Mouse (Mus musculus): ENCODE results near the gene Zan. TPM values are rescaled to one million over a fixed set of nuclear protein-coding genes. Genes with fewer than 3 reads are reported as not detected.

The Zan gene
- polyA plus RNA-seq, 1 experiment from 2014 or later = 0.06 TPM

- Histone ChIP-seq H3K36me3 (ENCODE audit: control insufficient read depth, insufficient read depth, low read length) (no peaks in the 10 kb centered on the region), H3K4me3 (ENCODE audit: low read depth, low read length) (peak overlapping the region; percentile 99), H3K9ac (ENCODE audit: low read depth, low read length) (peak overlapping the region; percentile 99), H3K27ac (ENCODE audit: low read depth, low read length) (peak overlapping the region; percentile 85), H3K4me1 (replicated peaks; ENCODE audit: control insufficient read depth, insufficient read depth, low read length) (peaks cover 13% of the 10 kb centered on the region; the same call in 1 of the 2 replicates), H3K27me3 (ENCODE audit: control insufficient read depth, insufficient read depth, low read length) (no peaks in the 10 kb centered on the region), H3K4me2 (replicated peaks; ENCODE audit: low read depth, low read length) (peak overlapping the region; percentile 29), H3K9me3 (ENCODE audit: control insufficient read depth, low read length) (no peaks in the 10 kb centered on the region)
- ATAC-seq (ENCODE audit: low FRiP score) (peak; percentile 75), DNase-seq (ENCODE audit: low spot score) (peak; percentile 80)
- 2% methylated on average over 36 of the region's 52 CpGs for WGBS
Measured at GRCm38 (mm10) chr5:137510014-137510501, 33.2 kb upstream of the Zan start.

GRCm38 (mm10) chr5:137504041-137504440 is 27.2 kb upstream of the Zan start:
- 86% methylated on average over 6 of the region's 6 CpGs for WGBS
- no peaks in the 10 kb centered on the region for H3K9me3 ChIP-seq (ENCODE audit: control insufficient read depth, low read length)

GRCm38 (mm10) chr5:137502667-137503110 is 25.8 kb upstream of the Zan start:
- Histone ChIP-seq H3K4me2 (replicated peaks; ENCODE audit: low read depth, low read length) (peak overlapping the region; percentile 45), H3K4me1 (replicated peaks; ENCODE audit: control insufficient read depth, insufficient read depth, low read length) (no peaks in the 10 kb centered on the region; the same call in 1 of the 2 replicates), H3K9me3 (ENCODE audit: control insufficient read depth, low read length) (no peaks in the 10 kb centered on the region), H3K27me3 (ENCODE audit: control insufficient read depth, insufficient read depth, low read length) (no peaks in the 10 kb centered on the region), H3K9ac (ENCODE audit: low read depth, low read length) (peak overlapping the region; percentile 31), H3K4me3 (ENCODE audit: low read depth, low read length) (peak overlapping the region; percentile 62), H3K27ac (ENCODE audit: low read depth, low read length) (peak overlapping the region; percentile 92; the same call in 1 of the 2 replicates), H3K36me3 (ENCODE audit: control insufficient read depth, insufficient read depth, low read length) (no peaks in the 10 kb centered on the region)
- peak; percentile 89 for DNase-seq (ENCODE audit: low spot score)
- WGBS = under 1% methylated on average over 29 of the region's 30 CpGs
- ATAC-seq (ENCODE audit: low FRiP score) = peak; percentile 83

More at GRCm38 (mm10) chr5:137504041-137504440, 27.2 kb upstream of the Zan start:
- DNase-seq (ENCODE audit: low spot score) (no peak), ATAC-seq (ENCODE audit: low FRiP score) (no peak)
- no peaks in the 10 kb centered on the region for H3K36me3 ChIP-seq (ENCODE audit: control insufficient read depth, insufficient read depth, low read length)
- H3K9ac ChIP-seq (ENCODE audit: low read depth, low read length) = no peak overlapping the region
- no peaks in the 10 kb centered on the region for H3K27me3 ChIP-seq (ENCODE audit: control insufficient read depth, insufficient read depth, low read length)
- no peak overlapping the region for H3K27ac ChIP-seq (ENCODE audit: low read depth, low read length)
- H3K4me1 ChIP-seq (replicated peaks; ENCODE audit: control insufficient read depth, insufficient read depth, low read length) = no peaks in the 10 kb centered on the region; the same call in 1 of the 2 replicates
- H3K4me2 ChIP-seq (replicated peaks; ENCODE audit: low read depth, low read length) = no peak overlapping the region
- H3K4me3 ChIP-seq (ENCODE audit: low read depth, low read length) = no peak overlapping the region

GRCm38 (mm10) chr5:137501709-137502666 is 25.1 kb upstream of the Zan start, which contains the start of gene Pop7:
TSS of gene Pop7 (minus strand) at chr5:137502518.
- Histone ChIP-seq H3K9ac (ENCODE audit: low read depth, low read length) (peak within 1 kb of the TSS; percentile 81), H3K4me1 (replicated peaks; ENCODE audit: control insufficient read depth, insufficient read depth, low read length) (no peaks in the 10 kb centered on the region; the same call in 1 of the 2 replicates), H3K4me3 (ENCODE audit: low read depth, low read length) (peak within 1 kb of the TSS; percentile 62), H3K27ac (ENCODE audit: low read depth, low read length) (peak within 1 kb of the TSS; percentile 92), H3K9me3 (ENCODE audit: control insufficient read depth, low read length) (no peaks in the 10 kb centered on the region), H3K4me2 (replicated peaks; ENCODE audit: low read depth, low read length) (peak within 1 kb of the TSS; percentile 57), H3K36me3 (ENCODE audit: control insufficient read depth, insufficient read depth, low read length) (no peaks in the 10 kb centered on the region), H3K27me3 (ENCODE audit: control insufficient read depth, insufficient read depth, low read length) (no peaks in the 10 kb centered on the region)
- DNase-seq (ENCODE audit: low spot score) (peak; percentile 100), ATAC-seq (ENCODE audit: low FRiP score) (peak; percentile 96)
- 3% methylated on average over 64 of the region's 64 CpGs for WGBS

GRCm38 (mm10) chr5:137500186-137500585 is 23.3 kb upstream of the Zan start:
- Histone ChIP-seq H3K9me3 (ENCODE audit: control insufficient read depth, low read length) (no peaks in the 10 kb centered on the region), H3K4me1 (replicated peaks; ENCODE audit: control insufficient read depth, insufficient read depth, low read length) (no peaks in the 10 kb centered on the region; the same call in 1 of the 2 replicates), H3K36me3 (ENCODE audit: control insufficient read depth, insufficient read depth, low read length) (no peaks in the 10 kb centered on the region), H3K9ac (ENCODE audit: low read depth, low read length) (no peak overlapping the region), H3K4me2 (replicated peaks; ENCODE audit: low read depth, low read length) (no peak overlapping the region), H3K27ac (ENCODE audit: low read depth, low read length) (no peak overlapping the region), H3K27me3 (ENCODE audit: control insufficient read depth, insufficient read depth, low read length) (no peaks in the 10 kb centered on the region), H3K4me3 (ENCODE audit: low read depth, low read length) (no peak overlapping the region)
- WGBS = 92% methylated on average over 7 of the region's 7 CpGs
- no peak for ATAC-seq (ENCODE audit: low FRiP score)
- no peak for DNase-seq (ENCODE audit: low spot score)

GRCm38 (mm10) chr5:137493831-137494230 is 17.0 kb upstream of the Zan start:
- no peak overlapping the region for H3K4me3 ChIP-seq (ENCODE audit: low read depth, low read length)
- H3K4me1 ChIP-seq (replicated peaks; ENCODE audit: control insufficient read depth, insufficient read depth, low read length) = no peaks in the 10 kb centered on the region
- H3K4me2 ChIP-seq (replicated peaks; ENCODE audit: low read depth, low read length) = no peak overlapping the region
- WGBS = 78% methylated on average over 13 of the region's 13 CpGs
- no peak overlapping the region for H3K9ac ChIP-seq (ENCODE audit: low read depth, low read length)
- no peaks in the 10 kb centered on the region for H3K9me3 ChIP-seq (ENCODE audit: control insufficient read depth, low read length)
- no peaks in the 10 kb centered on the region for H3K27me3 ChIP-seq (ENCODE audit: control insufficient read depth, insufficient read depth, low read length)
- H3K36me3 ChIP-seq (ENCODE audit: control insufficient read depth, insufficient read depth, low read length) = no peaks in the 10 kb centered on the region
- no peak for DNase-seq (ENCODE audit: low spot score)
- no peak for ATAC-seq (ENCODE audit: low FRiP score)
- no peak overlapping the region for H3K27ac ChIP-seq (ENCODE audit: low read depth, low read length)

GRCm38 (mm10) chr5:137491559-137491958 is 14.7 kb upstream of the Zan start:
- 68% methylated on average over 4 of the region's 4 CpGs for WGBS
- H3K27me3 ChIP-seq (ENCODE audit: control insufficient read depth, insufficient read depth, low read length) = no peaks in the 10 kb centered on the region
- H3K4me3 ChIP-seq (ENCODE audit: low read depth, low read length) = no peak overlapping the region
- no peaks in the 10 kb centered on the region for H3K9me3 ChIP-seq (ENCODE audit: control insufficient read depth, low read length)
- H3K9ac ChIP-seq (ENCODE audit: low read depth, low read length) = no peak overlapping the region
- H3K4me2 ChIP-seq (replicated peaks; ENCODE audit: low read depth, low read length) = no peak overlapping the region
- DNase-seq (ENCODE audit: low spot score) (no peak), ATAC-seq (ENCODE audit: low FRiP score) (no peak)
- H3K4me1 ChIP-seq (replicated peaks; ENCODE audit: control insufficient read depth, insufficient read depth, low read length) = no peaks in the 10 kb centered on the region
- no peak overlapping the region for H3K27ac ChIP-seq (ENCODE audit: low read depth, low read length)
- no peaks in the 10 kb centered on the region for H3K36me3 ChIP-seq (ENCODE audit: control insufficient read depth, insufficient read depth, low read length)

- H3K27ac ChIP-seq (ENCODE audit: low read depth, low read length) = no peak overlapping the region
- ATAC-seq (ENCODE audit: low FRiP score) (no peak), DNase-seq (ENCODE audit: low spot score) (peak; percentile 25)
- H3K9me3 ChIP-seq (ENCODE audit: control insufficient read depth, low read length) = no peaks in the 10 kb centered on the region
- no peak overlapping the region for H3K4me2 ChIP-seq (replicated peaks; ENCODE audit: low read depth, low read length)
- H3K27me3 ChIP-seq (ENCODE audit: control insufficient read depth, insufficient read depth, low read length) = no peaks in the 10 kb centered on the region
- no peak overlapping the region for H3K9ac ChIP-seq (ENCODE audit: low read depth, low read length)
- no peak overlapping the region for H3K4me3 ChIP-seq (ENCODE audit: low read depth, low read length)
- H3K36me3 ChIP-seq (ENCODE audit: control insufficient read depth, insufficient read depth, low read length) = no peaks in the 10 kb centered on the region
- 87% methylated on average over 7 of the region's 7 CpGs for WGBS
- H3K4me1 ChIP-seq (replicated peaks; ENCODE audit: control insufficient read depth, insufficient read depth, low read length) = no peaks in the 10 kb centered on the region
Measured at GRCm38 (mm10) chr5:137487616-137488015, 10.8 kb upstream of the Zan start.
